Mouse (Mus musculus): ENCODE results near the gene Galnt5. TPM values are rescaled to one million over a fixed set of nuclear protein-coding genes. Genes with fewer than 3 reads are reported as not detected.

Galnt5 gene
- polyA plus RNA-seq, 1 experiment from 2014 or later: not detected

- Histone ChIP-seq H3K79me2 (ENCODE audit: inconsistent target) (no peaks in the 10 kb centered on the region), H3K36me3 (ENCODE audit: inconsistent target) (no peaks in the 10 kb centered on the region), H3K4me3 (ENCODE audit: inconsistent target) (no peak overlapping the region), H3K27ac (no peak overlapping the region)
Measured at GRCm38 (mm10) chr2:58055383-58055782, 57.7 kb downstream of the Galnt5 start.

- Histone ChIP-seq H3K79me2 (ENCODE audit: inconsistent target) (no peaks in the 10 kb centered on the region), H3K36me3 (ENCODE audit: inconsistent target) (no peaks in the 10 kb centered on the region), H3K4me3 (ENCODE audit: inconsistent target) (no peak overlapping the region), H3K27ac (no peak overlapping the region)
- WGBS (ENCODE audit: missing documents): 82% methylated on average over 1 of the region's 1 CpGs
Measured at GRCm38 (mm10) chr2:58079849-58080248, 82.2 kb downstream of the Galnt5 start.

GRCm38 (mm10) chr2:58086420-58086819 is 88.7 kb downstream of the Galnt5 start:
- no peaks in the 10 kb centered on the region for H3K36me3 ChIP-seq (ENCODE audit: inconsistent target)
- no peak overlapping the region for H3K4me3 ChIP-seq (ENCODE audit: inconsistent target)
- 86% methylated on average over 1 of the region's 1 CpGs for WGBS (ENCODE audit: missing documents)
- H3K79me2 ChIP-seq (ENCODE audit: inconsistent target): no peaks in the 10 kb centered on the region
- H3K27ac ChIP-seq: no peak overlapping the region

GRCm38 (mm10) chr2:58094818-58095217 is 97.1 kb downstream of the Galnt5 start:
- H3K4me3 ChIP-seq (ENCODE audit: inconsistent target): no peak overlapping the region
- 100% methylated on average over 1 of the region's 1 CpGs for WGBS (ENCODE audit: missing documents)
- H3K79me2 ChIP-seq (ENCODE audit: inconsistent target): no peaks in the 10 kb centered on the region
- H3K27ac ChIP-seq: no peak overlapping the region
- no peaks in the 10 kb centered on the region for H3K36me3 ChIP-seq (ENCODE audit: inconsistent target)

Other genes with a start within 250 kb of the Galnt5 start
- gene Ermn, start 55.0 kb downstream of the Galnt5 start, polyA plus RNA-seq (2018): not detected in 3 replicates
- 14.2 to 22.4 TPM (median 20.1 TPM) in 3 replicates for gene Cytip, start 197.6 kb downstream of the Galnt5 start, polyA plus RNA-seq (2018)

All from macrophage (primary cell).